Mouse (Mus musculus) G1E (cell line): ENCODE data around the gene Pawr. TPM values are rescaled to one million over a fixed set of nuclear protein-coding genes. Genes with fewer than 3 reads are reported as not detected.

Source experiments
- ATAC-seq: 2 replicates; pipeline ENCODE4 v1.8.0; 2016; ENCODE audit warnings: mild to moderate bottlenecking; ENCODE audit not compliant: insufficient number of reproducible peaks, poor library complexity, low FRiP score, severe bottlenecking; ENCODE audit errors: extremely low read depth
- DNase-seq: peaks from one replicate; pipeline ENCODE4 v3.0.0; 2012; ENCODE audit warnings: low spot score
- H3K27me3 ChIP-seq: 2 replicates; pipeline ENCODE4 v1.6.1; 2012; ENCODE audit warnings: mild to moderate bottlenecking, low read length, inconsistent platforms; ENCODE audit not compliant: insufficient read depth
- H3K36me3 ChIP-seq: replicated peaks from 2 replicates; pipeline ENCODE3; 2012; ENCODE audit warnings: mild to moderate bottlenecking, inconsistent platforms
- H3K4me1 ChIP-seq: 2 replicates; pipeline ENCODE4 v1.6.1; 2012; ENCODE audit warnings: low read depth, low read length, inconsistent platforms, mixed read lengths; ENCODE audit not compliant: insufficient read depth
- H3K4me3 ChIP-seq: 2 replicates; pipeline ENCODE4 v1.5.1; 2012; ENCODE audit warnings: low read depth, mild to moderate bottlenecking, inconsistent platforms, low read length, moderate library complexity, mixed read lengths
- H3K9me3 ChIP-seq: replicated peaks from 2 replicates; pipeline ENCODE4 v1.6.1; 2012; ENCODE audit warnings: inconsistent platforms
- CTCF ChIP-seq: IDR thresholded peaks from 2 replicates; pipeline ENCODE4 v1.5.1; 2012; ENCODE audit warnings: low read depth, low read length, inconsistent platforms, mixed read lengths
- GATA1 ChIP-seq: IDR thresholded peaks from 2 replicates; pipeline ENCODE4 v1.6.1; 2012; ENCODE audit warnings: borderline replicate concordance, low read length, inconsistent platforms, mixed read lengths
- GATA2 ChIP-seq: IDR thresholded peaks from 2 replicates; pipeline ENCODE4 v1.6.1; 2012; ENCODE audit warnings: low read depth, low read length, inconsistent platforms, borderline replicate concordance
- POLR2AphosphoS5 ChIP-seq: IDR thresholded peaks from 2 replicates; pipeline ENCODE4 v1.6.1; 2012; ENCODE audit warnings: low read depth, low read length, inconsistent platforms; ENCODE audit not compliant: insufficient replicate concordance
- TAL1 ChIP-seq: conservative IDR thresholded peaks from 2 replicates; pipeline ENCODE4 v1.6.1; 2012; ENCODE audit warnings: low read depth, low read length, inconsistent platforms, mixed read lengths
- polyA plus RNA-seq: library from polyadenylated mRNA; stranded (reverse); fragments of >175 nt; gene quantifications from 2 replicates; pipeline ENCODE4 v1.2.3, GENCODE M21; 2012
- total RNA-seq, 2 experiments: library from RNA; stranded (forward) in 1 of 2; stranded (reverse) in 1 of 2; fragments of 200-1000 nt in 1 of 2; fragments of >200 nt in 1 of 2; fragmentation: Nextera tagmentation in 1 of 2; gene quantifications; 2 replicates each; pipeline ENCODE4 v1.2.3; 2014 to 2017

Gene Pawr
- total and polyA plus RNA-seq, 3 experiments, result 46.6 to 81.5 (median 65.2) TPM

- no peaks in the 10 kb centered on the region for H3K27me3 ChIP-seq
- H3K36me3 ChIP-seq, result peaks cover 78% of the 10 kb centered on the region
- ATAC-seq (no peak), DNase-seq (no peak)
- H3K9me3 ChIP-seq, result no peaks in the 10 kb centered on the region
- peaks cover 39% of the 10 kb centered on the region for H3K4me1 ChIP-seq
- TF ChIP-seq POLR2AphosphoS5 (no peak), GATA1 (no peak), TAL1 (no peak), CTCF (no peak)
- no peak overlapping the region for H3K4me3 ChIP-seq
These were observed 71.5 kb downstream of the Pawr start for GRCm38 (mm10) chr10:108403366-108403865.

GRCm38 (mm10) chr10:108404087-108404486 lies 72.2 kb downstream of the Pawr start:
- H3K4me1 ChIP-seq, result peaks cover 41% of the 10 kb centered on the region
- H3K27me3 ChIP-seq, result no peaks in the 10 kb centered on the region
- no peak for ATAC-seq
- TF ChIP-seq CTCF (no peak), POLR2AphosphoS5 (no peak), GATA2 (no peak), TAL1 (no peak), GATA1 (no peak)
- H3K9me3 ChIP-seq, result no peaks in the 10 kb centered on the region
- peaks cover 76% of the 10 kb centered on the region for H3K36me3 ChIP-seq
- H3K4me3 ChIP-seq, result no peak overlapping the region
- DNase-seq, result no peak

GRCm38 (mm10) chr10:108405076-108405475 lies 73.2 kb downstream of the Pawr start:
- Histone ChIP-seq H3K4me3 (no peak overlapping the region), H3K36me3 (peaks cover 79% of the 10 kb centered on the region), H3K4me1 (peaks cover 45% of the 10 kb centered on the region), H3K27me3 (no peaks in the 10 kb centered on the region), H3K9me3 (no peaks in the 10 kb centered on the region)
- ATAC-seq (no peak), DNase-seq (no peak)
- no peak for TF ChIP-seq GATA1
- no peak for TF ChIP-seq POLR2AphosphoS5
- TF ChIP-seq GATA2, result no peak
- TF ChIP-seq CTCF, result no peak
- TF ChIP-seq TAL1, result no peak

GRCm38 (mm10) chr10:108405931-108406330 lies 74.0 kb downstream of the Pawr start:
- no peak overlapping the region for H3K4me3 ChIP-seq
- H3K9me3 ChIP-seq, result no peaks in the 10 kb centered on the region
- H3K27me3 ChIP-seq, result no peaks in the 10 kb centered on the region
- no peak for ATAC-seq
- DNase-seq, result no peak
- H3K36me3 ChIP-seq, result peaks cover 83% of the 10 kb centered on the region
- peaks cover 45% of the 10 kb centered on the region for H3K4me1 ChIP-seq
- TF ChIP-seq CTCF (no peak), POLR2AphosphoS5 (no peak), GATA2 (no peak), TAL1 (no peak), GATA1 (no peak)

- Histone ChIP-seq H3K4me3 (no peak overlapping the region), H3K4me1 (peaks cover 40% of the 10 kb centered on the region), H3K9me3 (no peaks in the 10 kb centered on the region), H3K36me3 (peaks cover 86% of the 10 kb centered on the region), H3K27me3 (no peaks in the 10 kb centered on the region)
- ATAC-seq (peak; percentile 42; the same call in 1 of the 2 replicates), DNase-seq (no peak)
- TF ChIP-seq GATA2 (no peak), TAL1 (no peak), GATA1 (no peak), POLR2AphosphoS5 (no peak), CTCF (no peak)
These were observed 75.2 kb downstream of the Pawr start for GRCm38 (mm10) chr10:108406798-108407754.

- DNase-seq (no peak), ATAC-seq (no peak)
- no peaks in the 10 kb centered on the region for H3K9me3 ChIP-seq
- no peak for TF ChIP-seq CTCF
- no peak for TF ChIP-seq TAL1
- TF ChIP-seq GATA1, result no peak
- TF ChIP-seq POLR2AphosphoS5, result no peak
- no peak for TF ChIP-seq GATA2
- H3K36me3 ChIP-seq, result peaks cover 85% of the 10 kb centered on the region
- H3K4me1 ChIP-seq, result peaks cover 31% of the 10 kb centered on the region
- H3K27me3 ChIP-seq, result no peaks in the 10 kb centered on the region
- no peak overlapping the region for H3K4me3 ChIP-seq
These were observed 76.1 kb downstream of the Pawr start for GRCm38 (mm10) chr10:108408025-108408424.
